Mouse (Mus musculus) liver, adult 10 weeks (tissue): Measurements from ENCODE around the gene Pon2. TPM values are rescaled to one million over a fixed set of nuclear protein-coding genes. Genes with fewer than 3 reads are reported as not detected.

ENCODE experiments used
- polyA plus RNA-seq: library from polyadenylated mRNA; stranded (reverse); fragments of 350-450 nt; fragmentation: Illumina TruSeq; extraction: RNeasy Lipid Tissue Mini Kit (QIAGEN cat#74804); gene quantifications from one replicate; pipeline ENCODE4 v1.2.3, GENCODE M21; 2014; ENCODE audit warnings: low read depth, low replicate concordance

Gene Pon2
- polyA plus RNA-seq = 54.0 TPM

DNA sequence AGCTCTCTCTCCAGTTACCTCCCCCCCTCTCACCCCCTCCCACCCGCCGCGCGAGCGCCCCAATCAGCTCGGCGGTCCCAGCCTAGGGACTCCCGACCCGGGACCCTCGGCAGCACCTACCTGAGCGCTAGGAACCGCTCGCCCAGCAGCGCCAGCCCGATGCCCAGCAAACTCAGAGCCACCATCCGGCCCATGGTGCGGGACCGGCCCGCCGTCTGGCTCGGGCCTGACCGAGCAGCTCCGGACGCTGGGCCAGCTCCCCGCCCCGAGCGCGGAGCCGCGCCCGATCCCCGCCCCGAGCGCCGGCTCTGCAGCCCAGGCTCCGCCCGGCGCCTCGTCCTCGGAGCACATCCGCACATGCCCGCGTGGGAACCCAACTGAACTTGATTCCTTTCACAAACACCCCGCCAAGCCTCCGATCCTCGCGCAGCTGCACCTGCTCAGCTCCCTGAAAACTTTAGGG is at the start of gene Pon2:
Gene Pon2, minus strand, starts transcription at position 364 of the 463 bp plus-strand sequence.

DNA sequence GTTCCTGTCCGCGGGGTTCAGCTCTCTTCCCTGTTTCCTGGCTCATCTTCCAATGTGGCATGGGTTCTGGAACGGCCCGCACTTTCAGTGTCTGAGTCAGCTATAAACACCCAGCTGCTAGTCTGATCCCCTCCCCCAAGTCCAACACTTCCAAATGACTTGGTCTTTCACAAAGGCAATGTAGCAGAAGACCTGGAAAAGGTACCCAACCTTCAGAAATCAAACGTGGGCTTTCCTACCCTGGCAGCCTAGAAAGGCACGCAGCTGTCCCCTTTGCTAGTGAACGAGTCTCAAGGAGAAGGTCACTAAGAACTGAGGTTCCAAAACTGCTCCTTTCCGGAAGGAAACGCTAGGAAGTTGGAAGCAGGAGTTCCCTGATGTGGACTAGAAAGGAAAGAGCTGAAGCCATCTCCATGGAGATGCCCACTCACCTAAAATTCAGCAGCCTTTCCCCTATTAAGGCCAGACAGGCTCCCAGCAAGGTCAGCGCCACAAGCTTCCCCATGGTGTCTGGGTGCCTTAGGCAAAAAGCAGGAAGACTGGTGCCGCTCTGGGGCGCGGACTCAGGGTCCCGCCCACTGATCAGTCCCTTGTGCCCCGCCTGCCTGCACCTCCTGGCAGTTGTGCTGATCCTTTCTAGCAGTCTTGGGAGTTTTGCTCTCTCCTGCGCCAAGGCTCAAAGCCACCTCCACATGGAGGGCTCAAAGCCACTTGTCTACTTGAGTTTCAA is 42.4 kb downstream of the Pon2 start, which contains the start of gene Pon3:
Gene Pon3, minus strand, starts transcription at position 565 of the 730 bp plus-strand sequence.

Other genes starting within 250 kb of the Pon2 start
- gene Pon1, start 104.5 kb downstream of the Pon2 start, polyA plus RNA-seq = 4,513 TPM
- gene Pon3, start 42.2 kb downstream of the Pon2 start, polyA plus RNA-seq = 153 TPM
- gene Asb4, start 84.9 kb upstream of the Pon2 start, polyA plus RNA-seq = 0.50 TPM
- gene Pdk4, start 197.9 kb upstream of the Pon2 start, polyA plus RNA-seq = 28.0 TPM